Mouse (Mus musculus): ENCODE data around the gene Stk19.

GRCm38 (mm10) chr17:34795633-34796032 lies 41.1 kb downstream of the Stk19 start:
- peak; percentile 31 for TF ChIP-seq CTCF (conservative IDR thresholded peaks at IDR 0.05; ENCODE audit: low read length)
- TF ChIP-seq NANOG (IDR thresholded peaks at IDR 0.05; ENCODE audit: borderline replicate concordance, low read length), result no peak

Measured in E14TG2a.4 (cell line).